Mouse (Mus musculus) liver, postnatal 0 days (tissue): ENCODE results near the gene Hoxa11. TPM values are rescaled to one million over a fixed set of nuclear protein-coding genes. Genes with fewer than 3 reads are reported as not detected.

Experiments used
- ATAC-seq: fragments of 200-750 bp; cut with Nextera tagmentation; 2 replicates; pipeline ENCODE4 v1.8.0; 2017; ENCODE audit warnings: mild to moderate bottlenecking, moderate library complexity
- DNase-seq: peaks from one replicate; pipeline ENCODE4 v3.0.0-alpha.2; 2016
- H3K27ac ChIP-seq: fragments of 300-500 bp; sonication (generic); 2 replicates; pipeline ENCODE4 v1.5.1; 2014; ENCODE audit warnings: antibody characterized with exemption, moderate library complexity, mild to moderate bottlenecking, low read depth
- H3K27me3 ChIP-seq: fragments of 300-500 bp; sonication (generic); 2 replicates; pipeline ENCODE4 v1.6.1; 2014; ENCODE audit warnings: low read length, control low read depth, mixed read lengths; ENCODE audit not compliant: insufficient read depth
- H3K36me3 ChIP-seq: fragments of 300-500 bp; sonication (generic); replicated peaks from 2 replicates; pipeline ENCODE4 v1.6.1; 2014; ENCODE audit warnings: mild to moderate bottlenecking, control low read depth, low read length, moderate library complexity, mixed read lengths; ENCODE audit not compliant: insufficient read depth
- H3K4me1 ChIP-seq: fragments of 300-500 bp; sonication (generic); 2 replicates; pipeline ENCODE4 v1.6.1; 2014; ENCODE audit warnings: antibody characterized with exemption, mild to moderate bottlenecking, control low read depth; ENCODE audit not compliant: insufficient read depth
- H3K4me2 ChIP-seq: fragments of 300-500 bp; sonication (generic); 2 replicates; pipeline ENCODE4 v1.6.1; 2014; ENCODE audit warnings: low read depth, mild to moderate bottlenecking, low read length, moderate library complexity, mixed read lengths
- H3K4me3 ChIP-seq: fragments of 300-500 bp; sonication (generic); 2 replicates; pipeline ENCODE4 v1.5.1; 2014; ENCODE audit warnings: low read depth, low read length
- H3K9ac ChIP-seq: fragments of 300-500 bp; sonication (generic); replicated peaks from 2 replicates; pipeline ENCODE4 v1.6.1; 2014; ENCODE audit warnings: mild to moderate bottlenecking, moderate library complexity
- H3K9me3 ChIP-seq: fragments of 300-500 bp; sonication (generic); 2 replicates; pipeline ENCODE4 v1.6.1; 2016; ENCODE audit warnings: mild to moderate bottlenecking, control low read depth, low read length, mixed read lengths
- CTCF ChIP-seq: sonication (generic); IDR thresholded peaks from 2 replicates; pipeline ENCODE4 v1.5.1; 2016; ENCODE audit warnings: antibody characterized with exemption, low read depth
- EP300 ChIP-seq: IDR thresholded peaks from 2 replicates; pipeline ENCODE4 v1.6.1; 2016; ENCODE audit warnings: antibody characterized with exemption, low read depth, mild to moderate bottlenecking
- WGBS: fragments of 180-500 bp; shearing (Covaris S2); extraction: QIAGEN DNeasy Blood & Tissue Kit; methylation state at CpG from one replicate; pipeline ENCODE4 v1.1.7; 2014; ENCODE audit not compliant: insufficient replicate concordance; 5-methylcytosine and 5-hydroxymethylcytosine counted together
- polyA plus RNA-seq: library from polyadenylated mRNA; unstranded; fragments of >200 nt; fragmentation: Nextera tagmentation; extraction: Ambion mirVana; gene quantifications from 2 replicates; pipeline ENCODE4 v1.2.1, GENCODE M21; 2015

The Hoxa11 gene
- polyA plus RNA-seq, 1 experiment from 2014 or later, result not detected

- Histone ChIP-seq H3K9me3 (no peaks in the 10 kb centered on the region), H3K27ac (no peak overlapping the region), H3K4me2 (no peak overlapping the region), H3K4me3 (no peak overlapping the region; the same call in 1 of the 2 replicates), H3K9ac (no peak overlapping the region), H3K4me1 (0 out of 2 replicates have a peak, but pooled peaks cover 2% of the 10 kb centered on the region), H3K27me3 (peaks cover 97% of the 10 kb centered on the region), H3K36me3 (no peaks in the 10 kb centered on the region)
- TF ChIP-seq CTCF (no peak), EP300 (no peak)
- DNase-seq, result no peak
- ATAC-seq, result no peak
- WGBS, result 2% methylated on average over 18 of the region's 18 CpGs
These were observed 13.6 kb downstream of the Hoxa11 start for GRCm38 (mm10) chr6:52231885-52232567.

- DNase-seq (no peak), ATAC-seq (no peak)
- WGBS, result 3% methylated on average over 25 of the region's 36 CpGs
- Histone ChIP-seq H3K27me3 (peaks cover 97% of the 10 kb centered on the region), H3K4me2 (no peak within 1 kb of the TSS), H3K9me3 (no peaks in the 10 kb centered on the region), H3K9ac (no peak within 1 kb of the TSS), H3K4me3 (no peak within 1 kb of the TSS), H3K36me3 (no peaks in the 10 kb centered on the region), H3K27ac (no peak within 1 kb of the TSS), H3K4me1 (0 out of 2 replicates have a peak, but pooled peaks cover 5% of the 10 kb centered on the region)
- TF ChIP-seq CTCF, result no peak
- TF ChIP-seq EP300, result no peak
These were observed 15.0 kb downstream of the Hoxa11 start, which contains the start of gene Hoxa9 for GRCm38 (mm10) chr6:52230516-52231165. Gene Hoxa9 (minus strand): TSS chr6:52231089.

- Histone ChIP-seq H3K4me2 (no peak overlapping the region), H3K27ac (no peak overlapping the region), H3K36me3 (no peaks in the 10 kb centered on the region), H3K4me1 (0 out of 2 replicates have a peak, but pooled peaks cover 5% of the 10 kb centered on the region), H3K9me3 (no peaks in the 10 kb centered on the region), H3K4me3 (no peak overlapping the region), H3K27me3 (peaks cover 97% of the 10 kb centered on the region), H3K9ac (no peak overlapping the region)
- 2% methylated on average over 44 of the region's 44 CpGs for WGBS
- ATAC-seq, result no peak
- TF ChIP-seq CTCF (no peak), EP300 (no peak)
- no peak for DNase-seq
These were observed 15.8 kb downstream of the Hoxa11 start for GRCm38 (mm10) chr6:52229558-52230416.

- Histone ChIP-seq H3K4me2 (no peak overlapping the region), H3K27ac (no peak overlapping the region), H3K9me3 (no peaks in the 10 kb centered on the region), H3K4me1 (0 out of 2 replicates have a peak, but pooled peaks cover 5% of the 10 kb centered on the region), H3K4me3 (peak overlapping the region; percentile 17; the same call in 1 of the 2 replicates), H3K36me3 (no peaks in the 10 kb centered on the region), H3K27me3 (peaks cover 97% of the 10 kb centered on the region), H3K9ac (no peak overlapping the region)
- DNase-seq (no peak), ATAC-seq (no peak)
- TF ChIP-seq EP300 (no peak), CTCF (no peak)
- 1% methylated on average over 38 of the region's 38 CpGs for WGBS
These were observed 16.8 kb downstream of the Hoxa11 start for GRCm38 (mm10) chr6:52228475-52229465.

GRCm38 (mm10) chr6:52227470-52228222 is 18.0 kb downstream of the Hoxa11 start:
- Histone ChIP-seq H3K4me2 (no peak overlapping the region), H3K9ac (no peak overlapping the region), H3K27ac (no peak overlapping the region), H3K9me3 (no peaks in the 10 kb centered on the region), H3K4me1 (0 out of 2 replicates have a peak, but pooled peaks cover 2% of the 10 kb centered on the region), H3K4me3 (no peak overlapping the region), H3K36me3 (no peaks in the 10 kb centered on the region), H3K27me3 (peaks cover 97% of the 10 kb centered on the region)
- 24% methylated on average over 11 of the region's 11 CpGs for WGBS
- DNase-seq (no peak), ATAC-seq (no peak)
- TF ChIP-seq EP300, result no peak
- TF ChIP-seq CTCF, result no peak
